Mouse (Mus musculus): ENCODE results near the gene Sorcs2. TPM values are rescaled to one million over a fixed set of nuclear protein-coding genes. Genes with fewer than 3 reads are reported as not detected.
A peak's percentile ranks its signal among the peaks of the same experiment; 100 is the strongest.

Gene Sorcs2
- total and polyA plus RNA-seq, 3 experiments, result 0.42 to 1.6 (median 0.46) TPM

GRCm38 (mm10) chr5:36149098-36149497 is 248.8 kb downstream of the Sorcs2 start:
- in situ Hi-C loops (cut with MboI; ENCODE audit: low pct_ligation_motif_present, low pct_unique_long_range_greater_than_20kb, low sequenced_read_pairs) (loop anchor here (10.0 kb wide), 1 partner anchor 246 kb away; the partner anchor contains the start of gene Sorcs2), dilution Hi-C loops (cut with MboI; ENCODE audit: extremely low pct_ligation_motif_present, extremely low pct_unique_long_range_greater_than_20kb, low sequenced_read_pairs) (no loop called here)
- Histone ChIP-seq H3K9ac (ENCODE audit: insufficient read depth, low read depth) (no peak overlapping the region), H3K27me3 (replicated peaks) (no peaks in the 10 kb centered on the region), H3K27ac (ENCODE audit: insufficient read depth, low read depth) (no peak overlapping the region), H3K79me2 (replicated peaks; ENCODE audit: control insufficient read depth, extremely low read depth, insufficient read depth, poor library complexity, severe bottlenecking) (no peaks in the 10 kb centered on the region), H3K4me1 (ENCODE audit: control insufficient read depth in 1 of 2, insufficient read depth in 2 of 2) (peaks cover 26 to 33% of the 10 kb centered on the region in 2 experiments), H3K4me3 (replicated peaks in 1 of 3; ENCODE audit: low read depth in 2 of 3, low read length in 2 of 3, poor library complexity in 1 of 3) (no peak overlapping the region), H3K9me3 (replicated peaks; ENCODE audit: low read length) (no peaks in the 10 kb centered on the region), H3K4me2 (ENCODE audit: insufficient read depth, low read depth, poor library complexity, severe bottlenecking) (no peak overlapping the region), H3K36me3 (replicated peaks in 1 of 2; ENCODE audit: control insufficient read depth in 1 of 2, insufficient read depth in 1 of 2, low read length in 1 of 2) (no peaks in the 10 kb centered on the region)
- no peak for DNase-seq (ENCODE audit: extremely low read depth)
- TF ChIP-seq TCF12 (IDR thresholded peaks at IDR 0.05; ENCODE audit: low read depth, low read length) (no peak), MAZ (IDR thresholded peaks at IDR 0.05; ENCODE audit: low read depth, low read length) (no peak), HCFC1 (IDR thresholded peaks at IDR 0.05; ENCODE audit: low read depth, low read length) (no peak), SMC3 (IDR thresholded peaks at IDR 0.05; ENCODE audit: low read depth, low read length) (no peak; the same call in 1 of the 2 replicates), JUN (IDR thresholded peaks at IDR 0.05; ENCODE audit: insufficient read depth, low read depth, low read length) (no peak), RAD21 (IDR thresholded peaks at IDR 0.05; ENCODE audit: low read depth, low read length) (peak; percentile 8), CTCF (conservative IDR thresholded peaks at IDR 0.05 in 1 of 2, IDR thresholded peaks at IDR 0.05 in 1 of 2; ENCODE audit: low read depth in 2 of 2, low read length in 2 of 2) (peak in 1 of 2 experiments; percentile 22; a peak in 1 of 4 replicates)

GRCm38 (mm10) chr5:36146589-36146988 is 251.3 kb downstream of the Sorcs2 start:
- in situ Hi-C loops (cut with MboI; ENCODE audit: low pct_ligation_motif_present, low pct_unique_long_range_greater_than_20kb, low sequenced_read_pairs), result loop anchor here (10.0 kb wide), 1 partner anchor 248 kb away; the partner anchor contains the start of gene Sorcs2

GRCm38 (mm10) chr5:36144560-36144959 is 253.4 kb downstream of the Sorcs2 start:
- no peak overlapping the region for H3K4me3 ChIP-seq (replicated peaks in 1 of 3; ENCODE audit: low read depth in 2 of 3, low read length in 2 of 3, poor library complexity in 1 of 3)
- dilution Hi-C loops (cut with MboI; ENCODE audit: extremely low pct_ligation_motif_present, extremely low pct_unique_long_range_greater_than_20kb, low sequenced_read_pairs), result no loop called here
- H3K36me3 ChIP-seq (replicated peaks in 1 of 2; ENCODE audit: control insufficient read depth in 1 of 2, insufficient read depth in 1 of 2, low read length in 1 of 2), result no peaks in the 10 kb centered on the region
- H3K27ac ChIP-seq (ENCODE audit: insufficient read depth, low read depth), result peak overlapping the region; percentile 59
- in situ Hi-C loops (cut with MboI; ENCODE audit: low pct_ligation_motif_present, low pct_unique_long_range_greater_than_20kb, low sequenced_read_pairs), result loop anchor here (5.0 to 10.0 kb wide), 3 partner anchors 52 to 250 kb away; partner anchors contain the start of gene Sorcs2
- no peaks in the 10 kb centered on the region for H3K9me3 ChIP-seq (replicated peaks; ENCODE audit: low read length)
- 0 out of 2 replicates have a peak overlapping the region, but pooled peaks have one; percentile 5 for H3K9ac ChIP-seq (ENCODE audit: insufficient read depth, low read depth)
- H3K4me1 ChIP-seq (ENCODE audit: control insufficient read depth in 1 of 2, insufficient read depth in 2 of 2), result peaks cover 35 to 61% of the 10 kb centered on the region in 2 experiments
- H3K4me2 ChIP-seq (ENCODE audit: insufficient read depth, low read depth, poor library complexity, severe bottlenecking), result peak overlapping the region; percentile 79
- DNase-seq (ENCODE audit: extremely low read depth), result peak; percentile 84
- H3K27me3 ChIP-seq (replicated peaks), result no peaks in the 10 kb centered on the region
- no peaks in the 10 kb centered on the region for H3K79me2 ChIP-seq (replicated peaks; ENCODE audit: control insufficient read depth, extremely low read depth, insufficient read depth, poor library complexity, severe bottlenecking)
- TF ChIP-seq ZNF384 (IDR thresholded peaks at IDR 0.05; ENCODE audit: low read depth, low read length) (no peak; the same call in 1 of the 2 replicates), CHD1 (IDR thresholded peaks at IDR 0.05; ENCODE audit: low read depth, low read length) (no peak), CTCF (conservative IDR thresholded peaks at IDR 0.05 in 1 of 2, IDR thresholded peaks at IDR 0.05 in 1 of 2; ENCODE audit: low read depth in 2 of 2, low read length in 2 of 2) (no peak), GABPA (IDR thresholded peaks at IDR 0.05; ENCODE audit: insufficient replicate concordance, low read depth, low read length) (no peak), PAX5 (IDR thresholded peaks at IDR 0.05; ENCODE audit: low read length) (no peak), CHD2 (IDR thresholded peaks at IDR 0.05; ENCODE audit: low read length) (peak; percentile 77), ZC3H11A (IDR thresholded peaks at IDR 0.05; ENCODE audit: low read depth, low read length) (no peak), TBP (conservative IDR thresholded peaks at IDR 0.05; ENCODE audit: low read depth, low read length) (no peak), MAFK (IDR thresholded peaks at IDR 0.05; ENCODE audit: insufficient replicate concordance, low read length) (peak; percentile 15; the same call in 1 of the 2 replicates), ETS1 (conservative IDR thresholded peaks at IDR 0.05; ENCODE audit: low read depth, low read length) (peak; percentile 61), SMC3 (IDR thresholded peaks at IDR 0.05; ENCODE audit: low read depth, low read length) (peak; percentile 3; the same call in 1 of the 2 replicates), USF1 (IDR thresholded peaks at IDR 0.05; ENCODE audit: low read depth, low read length) (no peak), ZMIZ1 (IDR thresholded peaks at IDR 0.05; ENCODE audit: low read depth, low read length) (no peak; the same call in 1 of the 2 replicates), NRF1 (IDR thresholded peaks at IDR 0.05; ENCODE audit: low read depth, low read length) (no peak), NELFE (IDR thresholded peaks at IDR 0.05; ENCODE audit: low read depth, low read length) (peak; percentile 56), IRF4 (IDR thresholded peaks at IDR 0.05; ENCODE audit: low read depth, low read length) (peak; percentile 66), POLR2AphosphoS2 (IDR thresholded peaks at IDR 0.05; ENCODE audit: low read depth, low read length) (no peak), HCFC1 (IDR thresholded peaks at IDR 0.05; ENCODE audit: low read depth, low read length) (peak; percentile 46), EP300 (IDR thresholded peaks at IDR 0.05; ENCODE audit: low read length) (peak; percentile 80), POLR2A (IDR thresholded peaks at IDR 0.05; ENCODE audit: low read depth, low read length) (0 out of 2 replicates have a peak, but pooled peaks have one; percentile 31), MAX (IDR thresholded peaks at IDR 0.05; ENCODE audit: low read length) (no peak)

More at GRCm38 (mm10) chr5:36146589-36146988, 251.3 kb downstream of the Sorcs2 start:
- peaks cover 35 to 58% of the 10 kb centered on the region in 2 experiments for H3K4me1 ChIP-seq (ENCODE audit: control insufficient read depth in 1 of 2, insufficient read depth in 2 of 2)
- no peak overlapping the region for H3K9ac ChIP-seq (ENCODE audit: insufficient read depth, low read depth)
- no peaks in the 10 kb centered on the region for H3K9me3 ChIP-seq (replicated peaks; ENCODE audit: low read length)
- no peak overlapping the region for H3K27ac ChIP-seq (ENCODE audit: insufficient read depth, low read depth)
- H3K4me2 ChIP-seq (ENCODE audit: insufficient read depth, low read depth, poor library complexity, severe bottlenecking), result no peak overlapping the region
- H3K4me3 ChIP-seq (replicated peaks in 1 of 3; ENCODE audit: low read depth in 2 of 3, low read length in 2 of 3, poor library complexity in 1 of 3), result peak overlapping the region in 1 of 3 experiments; percentile 8
- TF ChIP-seq MAFK (IDR thresholded peaks at IDR 0.05; ENCODE audit: insufficient replicate concordance, low read length), result no peak
- TF ChIP-seq ZNF384 (IDR thresholded peaks at IDR 0.05; ENCODE audit: low read depth, low read length), result peak; percentile 95
- DNase-seq (ENCODE audit: extremely low read depth), result no peak
- no peaks in the 10 kb centered on the region for H3K27me3 ChIP-seq (replicated peaks)
- no peaks in the 10 kb centered on the region for H3K79me2 ChIP-seq (replicated peaks; ENCODE audit: control insufficient read depth, extremely low read depth, insufficient read depth, poor library complexity, severe bottlenecking)
- dilution Hi-C loops (cut with MboI; ENCODE audit: extremely low pct_ligation_motif_present, extremely low pct_unique_long_range_greater_than_20kb, low sequenced_read_pairs), result no loop called here
- H3K36me3 ChIP-seq (replicated peaks in 1 of 2; ENCODE audit: control insufficient read depth in 1 of 2, insufficient read depth in 1 of 2, low read length in 1 of 2), result no peaks in the 10 kb centered on the region

All from CH12.LX (cell line).